ENCODE assay signal across 45 mouse cellular contexts in the genomic region with DNA sequence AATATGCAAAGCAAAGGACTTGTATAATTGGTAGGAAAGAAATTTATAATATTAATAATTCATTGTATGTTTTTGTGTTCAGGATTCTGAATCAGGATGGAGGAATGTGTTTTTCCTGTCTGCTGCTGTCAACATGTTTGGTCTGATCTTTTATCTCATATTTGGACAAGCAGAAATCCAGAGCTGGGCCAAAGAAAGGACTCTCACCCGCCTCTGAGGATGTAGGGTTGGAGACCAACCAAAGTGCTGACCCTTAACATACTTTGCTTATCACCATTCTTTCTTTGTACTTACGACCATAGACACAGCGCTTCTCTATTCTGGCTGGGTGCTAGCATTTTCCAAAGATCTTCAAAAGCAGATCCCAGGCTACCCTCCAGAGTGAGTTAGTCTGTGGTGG. TPM values are rescaled to one million over a fixed set of nuclear protein-coding genes. Genes with fewer than 3 reads are reported as not detected.
"Had no signal": no experiment of that assay in that cellular context is flagged by ENCODE, and none has a peak within 500 bp of the region (broad histone marks: within the 10 kb centered on the region; RNA-seq: fewer than 3 reads in every experiment).

No protein-coding gene starts in this region.

- H3K27ac ChIP-seq: left cerebral cortex, adult 2 months; limb, embryonic 10.5 days; limb, embryonic 12.5 days; limb, embryonic 13.5 days; limb, embryonic 15.5 days; liver, embryonic 12.5 days; liver, embryonic 13.5 days; liver, embryonic 14.5 days; liver, embryonic 15.5 days; lung, embryonic 15.5 days; macrophage; midbrain, embryonic 10.5 days; midbrain, embryonic 12.5 days; midbrain, embryonic 13.5 days; midbrain, embryonic 15.5 days; neural tube, embryonic 12.5 days had no signal

- H3K9me3 ChIP-seq: limb, embryonic 10.5 days; limb, embryonic 12.5 days; limb, embryonic 13.5 days; limb, embryonic 15.5 days; liver, embryonic 12.5 days; liver, embryonic 13.5 days; liver, embryonic 15.5 days; lung, embryonic 15.5 days; megakaryocyte, embryonic 14.5 days; midbrain, embryonic 10.5 days; midbrain, embryonic 12.5 days; midbrain, embryonic 13.5 days; midbrain, embryonic 15.5 days; neural tube, embryonic 12.5 days had no signal

- H3K4me3 ChIP-seq: left cerebral cortex, adult 2 months; limb, embryonic 10.5 days; limb, embryonic 12.5 days; limb, embryonic 13.5 days; limb, embryonic 15.5 days; liver, embryonic 12.5 days; liver, embryonic 13.5 days; liver, embryonic 15.5 days; lung, embryonic 15.5 days; megakaryocyte, embryonic 14.5 days; midbrain, embryonic 10.5 days; midbrain, embryonic 12.5 days; midbrain, embryonic 13.5 days; midbrain, embryonic 15.5 days; myocyte; neural tube, embryonic 12.5 days had no signal

- DNase-seq: left cerebral cortex, postnatal 4 days; liver; liver, embryonic 13.5 days; liver, postnatal 0 days; lung, adult 2 months; lung, embryonic 14.5 days; lung, postnatal 10 days; lung, postnatal 14 days; lung, postnatal 4 days; midbrain, embryonic 14.5 days had no signal

- H3K27me3 ChIP-seq: limb, embryonic 12.5 days; limb, embryonic 13.5 days; limb, embryonic 15.5 days; liver, embryonic 12.5 days; liver, embryonic 13.5 days; liver, embryonic 15.5 days; lung, embryonic 15.5 days; midbrain, embryonic 12.5 days; midbrain, embryonic 13.5 days; midbrain, embryonic 15.5 days; neural tube, embryonic 12.5 days had no signal

- ATAC-seq: liver, embryonic 12.5 days; liver, postnatal 0 days; lung, postnatal 0 days; midbrain, embryonic 13.5 days; midbrain, embryonic 15.5 days; midbrain, embryonic 16.5 days had no signal

- H3K9ac ChIP-seq: limb, embryonic 12.5 days; limb, embryonic 13.5 days; limb, embryonic 15.5 days; liver, embryonic 12.5 days; liver, embryonic 13.5 days; liver, embryonic 14.5 days; liver, embryonic 15.5 days; liver, postnatal 0 days; lung, embryonic 14.5 days; lung, embryonic 15.5 days; midbrain, embryonic 12.5 days; midbrain, embryonic 13.5 days; midbrain, embryonic 15.5 days; neural tube, embryonic 12.5 days had no signal

- H3K4me1 ChIP-seq: limb, embryonic 15.5 days; liver, embryonic 12.5 days; liver, embryonic 13.5 days; liver, embryonic 15.5 days; lung, embryonic 15.5 days; megakaryocyte, embryonic 14.5 days; midbrain, embryonic 10.5 days; midbrain, embryonic 12.5 days; midbrain, embryonic 13.5 days; midbrain, embryonic 15.5 days; neural tube, embryonic 12.5 days had no signal

- H3K4me2 ChIP-seq: limb, embryonic 12.5 days; limb, embryonic 13.5 days; limb, embryonic 15.5 days; liver, embryonic 12.5 days; liver, embryonic 13.5 days; liver, embryonic 15.5 days; lung, embryonic 14.5 days; lung, embryonic 15.5 days; midbrain, embryonic 11.5 days; midbrain, embryonic 12.5 days; midbrain, embryonic 13.5 days; midbrain, embryonic 15.5 days; neural tube, embryonic 12.5 days had no signal

- H3K36me3 ChIP-seq: limb, embryonic 10.5 days; limb, embryonic 12.5 days; limb, embryonic 13.5 days; limb, embryonic 15.5 days; liver, embryonic 12.5 days; liver, embryonic 13.5 days; liver, embryonic 15.5 days; lung, embryonic 15.5 days; midbrain, embryonic 10.5 days; midbrain, embryonic 12.5 days; midbrain, embryonic 13.5 days; midbrain, embryonic 15.5 days; neural tube, embryonic 12.5 days had no signal

RNA-seq across cellular contexts. Expression of a gene that starts 15.4 kb away (rescaled TPM):
- total RNA-seq: left cerebral cortex, adult 18-20 months; left cerebral cortex, adult 2 months; left cerebral cortex, adult 8-10 months; left cerebral cortex, postnatal 10 days; left cerebral cortex, postnatal 14 days; left cerebral cortex, postnatal 25 days; left cerebral cortex, postnatal 36 days; left cerebral cortex, postnatal 4 days; megakaryocyte progenitor cell, adult 5-6 weeks; megakaryocyte, adult 5-6 weeks; megakaryocyte-erythroid progenitor cell, adult 5-6 weeks; monocyte, adult 5-6 weeks had no signal
- polyA plus RNA-seq: limb, embryonic 10.5 days; limb, embryonic 11.5 days; limb, embryonic 12.5 days; limb, embryonic 13.5 days; limb, embryonic 15.5 days; lung, embryonic 14.5 days; lung, embryonic 15.5 days; lung, embryonic 16.5 days; macrophage; midbrain, embryonic 10.5 days; midbrain, embryonic 11.5 days; midbrain, embryonic 12.5 days; midbrain, embryonic 13.5 days; midbrain, embryonic 14.5 days; midbrain, embryonic 15.5 days; midbrain, embryonic 16.5 days; midbrain, postnatal 0 days; myocyte; neural tube, embryonic 11.5 days; neural tube, embryonic 12.5 days had no signal

RNA-seq across cellular contexts. Expression of a gene that starts 17.0 kb away (rescaled TPM):
- total RNA-seq: left cerebral cortex, adult 18-20 months; left cerebral cortex, adult 2 months; left cerebral cortex, postnatal 36 days; megakaryocyte, adult 5-6 weeks; megakaryocyte-erythroid progenitor cell, adult 5-6 weeks; monocyte, adult 5-6 weeks had no signal
- polyA plus RNA-seq: limb, embryonic 10.5 days; limb, embryonic 11.5 days; limb, embryonic 12.5 days; lung, adult 2 months; lung, embryonic 14.5 days; lung, embryonic 15.5 days; lung, embryonic 16.5 days; lung, postnatal 0 days; macrophage; midbrain, embryonic 10.5 days; midbrain, embryonic 11.5 days; midbrain, embryonic 12.5 days; midbrain, embryonic 13.5 days; midbrain, embryonic 14.5 days; midbrain, embryonic 15.5 days; midbrain, embryonic 16.5 days; midbrain, postnatal 0 days; myocyte; neural tube, embryonic 11.5 days had no signal

RNA-seq across cellular contexts. Expression of a gene that starts 45.3 kb away (rescaled TPM):
- total RNA-seq: left cerebral cortex, adult 18-20 months; left cerebral cortex, adult 2 months; left cerebral cortex, adult 8-10 months; left cerebral cortex, postnatal 10 days; left cerebral cortex, postnatal 14 days; left cerebral cortex, postnatal 25 days; left cerebral cortex, postnatal 36 days; left cerebral cortex, postnatal 4 days; megakaryocyte progenitor cell, adult 5-6 weeks; megakaryocyte, adult 5-6 weeks; megakaryocyte-erythroid progenitor cell, adult 5-6 weeks; midbrain, postnatal 0 days; monocyte, adult 5-6 weeks had no signal
- polyA plus RNA-seq: limb, embryonic 10.5 days; limb, embryonic 11.5 days; limb, embryonic 12.5 days; limb, embryonic 13.5 days; limb, embryonic 15.5 days; liver, embryonic 12.5 days; lung, adult 2 months; lung, embryonic 14.5 days; lung, embryonic 16.5 days; lung, postnatal 0 days; macrophage; midbrain, embryonic 10.5 days; midbrain, embryonic 12.5 days; midbrain, embryonic 14.5 days; midbrain, embryonic 15.5 days; midbrain, embryonic 16.5 days; midbrain, postnatal 0 days; myocyte; neural tube, embryonic 11.5 days; neural tube, embryonic 12.5 days had no signal

RNA-seq across cellular contexts. Expression of a gene that starts 52.5 kb away (rescaled TPM):
- total RNA-seq: left cerebral cortex, adult 18-20 months; left cerebral cortex, adult 2 months; left cerebral cortex, adult 8-10 months; left cerebral cortex, postnatal 14 days; left cerebral cortex, postnatal 25 days; left cerebral cortex, postnatal 36 days; left cerebral cortex, postnatal 4 days; megakaryocyte, adult 5-6 weeks; megakaryocyte-erythroid progenitor cell, adult 5-6 weeks; midbrain, postnatal 0 days; monocyte, adult 5-6 weeks had no signal
- polyA plus RNA-seq: limb, embryonic 10.5 days; limb, embryonic 11.5 days; limb, embryonic 13.5 days; limb, embryonic 15.5 days; liver, embryonic 12.5 days; liver, embryonic 15.5 days; liver, embryonic 16.5 days; liver, postnatal 0 days; lung, adult 2 months; lung, embryonic 14.5 days; lung, embryonic 15.5 days; lung, embryonic 16.5 days; lung, postnatal 0 days; macrophage; midbrain, embryonic 11.5 days; midbrain, embryonic 12.5 days; midbrain, embryonic 14.5 days; midbrain, embryonic 15.5 days; midbrain, embryonic 16.5 days; myocyte; neural tube, embryonic 11.5 days; neural tube, embryonic 12.5 days had no signal

RNA-seq across cellular contexts. Expression of a gene that starts 58.7 kb away (rescaled TPM):
- polyA plus RNA-seq: lung, adult 2 months; macrophage; midbrain, embryonic 14.5 days; midbrain, embryonic 16.5 days; midbrain, postnatal 0 days had no signal
